Mouse (Mus musculus): Measurements from ENCODE around the gene Col4a6. TPM values are rescaled to one million over a fixed set of nuclear protein-coding genes. Genes with fewer than 3 reads are reported as not detected.

The Col4a6 gene
- polyA plus RNA-seq, 1 experiment from 2014 or later: 2.2 TPM

DNA sequence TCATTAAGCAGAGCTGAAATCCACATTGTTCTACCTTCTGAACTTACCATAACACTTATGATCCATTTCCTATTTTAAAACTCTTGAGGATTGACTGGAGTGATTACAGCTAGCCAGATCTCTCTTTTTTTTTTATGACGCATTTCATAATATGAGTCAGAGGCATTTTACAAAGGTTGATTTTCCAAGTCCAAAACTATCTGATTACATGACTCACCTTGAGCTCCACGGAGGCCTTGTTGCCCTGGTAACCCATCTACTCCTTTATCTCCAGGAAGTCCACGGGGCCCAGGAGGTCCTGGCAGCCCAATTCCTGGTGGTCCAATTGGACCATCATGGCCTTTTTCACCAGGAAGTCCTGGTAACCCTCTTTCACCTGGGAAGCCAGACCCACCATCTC lies 274.9 kb downstream of the Col4a6 start:
- Histone ChIP-seq H3K36me3 (ENCODE audit: control insufficient read depth, insufficient read depth, low read length) (no peaks in the 10 kb centered on the region), H3K9me3 (replicated peaks; ENCODE audit: control insufficient read depth, low read length, poor library complexity, severe bottlenecking) (no peaks in the 10 kb centered on the region), H3K4me3 (ENCODE audit: low read depth, low read length) (no peak overlapping the region), H3K9ac (ENCODE audit: low read depth, low read length) (no peak overlapping the region), H3K27me3 (ENCODE audit: control insufficient read depth, insufficient read depth, low read depth, low read length) (peaks cover 22% of the 10 kb centered on the region), H3K27ac (ENCODE audit: low read length) (no peak overlapping the region), H3K4me1 (ENCODE audit: control insufficient read depth, insufficient read depth, low read length) (no peaks in the 10 kb centered on the region), H3K4me2 (ENCODE audit: low read length) (no peak overlapping the region)
- no peak for ATAC-seq
- 81% methylated on average over 3 of the region's 3 CpGs for WGBS

GRCm38 (mm10) chrX:141195036-141195435 lies 278.8 kb downstream of the Col4a6 start:
- no peak overlapping the region for H3K4me2 ChIP-seq (ENCODE audit: low read length)
- H3K27ac ChIP-seq (ENCODE audit: low read length): no peak overlapping the region
- ATAC-seq: no peak
- peaks cover 31% of the 10 kb centered on the region for H3K27me3 ChIP-seq (ENCODE audit: control insufficient read depth, insufficient read depth, low read depth, low read length)
- H3K36me3 ChIP-seq (ENCODE audit: control insufficient read depth, insufficient read depth, low read length): no peaks in the 10 kb centered on the region
- no peaks in the 10 kb centered on the region for H3K9me3 ChIP-seq (replicated peaks; ENCODE audit: control insufficient read depth, low read length, poor library complexity, severe bottlenecking)
- no peaks in the 10 kb centered on the region for H3K4me1 ChIP-seq (ENCODE audit: control insufficient read depth, insufficient read depth, low read length)
- no peak overlapping the region for H3K9ac ChIP-seq (ENCODE audit: low read depth, low read length)
- H3K4me3 ChIP-seq (ENCODE audit: low read depth, low read length): no peak overlapping the region

- no peak overlapping the region for H3K27ac ChIP-seq (ENCODE audit: low read length)
- H3K27me3 ChIP-seq (ENCODE audit: control insufficient read depth, insufficient read depth, low read depth, low read length): peaks cover 7% of the 10 kb centered on the region
- no peak for ATAC-seq
- no peak overlapping the region for H3K4me3 ChIP-seq (ENCODE audit: low read depth, low read length)
- 37% methylated on average over 7 of the region's 7 CpGs for WGBS
- H3K4me2 ChIP-seq (ENCODE audit: low read length): no peak overlapping the region
- H3K4me1 ChIP-seq (ENCODE audit: control insufficient read depth, insufficient read depth, low read length): no peaks in the 10 kb centered on the region
- H3K9me3 ChIP-seq (replicated peaks; ENCODE audit: control insufficient read depth, low read length, poor library complexity, severe bottlenecking): no peaks in the 10 kb centered on the region
- H3K9ac ChIP-seq (ENCODE audit: low read depth, low read length): no peak overlapping the region
- no peaks in the 10 kb centered on the region for H3K36me3 ChIP-seq (ENCODE audit: control insufficient read depth, insufficient read depth, low read length)
These were observed 298.5 kb downstream of the Col4a6 start for GRCm38 (mm10) chrX:141175353-141175752.

GRCm38 (mm10) chrX:141165067-141165466 lies 308.8 kb downstream of the Col4a6 start:
- H3K4me3 ChIP-seq (ENCODE audit: low read depth, low read length): no peak overlapping the region
- no peaks in the 10 kb centered on the region; the same call in 1 of the 2 replicates for H3K27me3 ChIP-seq (ENCODE audit: control insufficient read depth, insufficient read depth, low read depth, low read length)
- no peak for ATAC-seq
- WGBS: 97% methylated on average over 4 of the region's 4 CpGs
- H3K9me3 ChIP-seq (replicated peaks; ENCODE audit: control insufficient read depth, low read length, poor library complexity, severe bottlenecking): no peaks in the 10 kb centered on the region
- H3K9ac ChIP-seq (ENCODE audit: low read depth, low read length): no peak overlapping the region
- H3K4me2 ChIP-seq (ENCODE audit: low read length): no peak overlapping the region
- H3K4me1 ChIP-seq (ENCODE audit: control insufficient read depth, insufficient read depth, low read length): no peaks in the 10 kb centered on the region
- H3K36me3 ChIP-seq (ENCODE audit: control insufficient read depth, insufficient read depth, low read length): no peaks in the 10 kb centered on the region
- H3K27ac ChIP-seq (ENCODE audit: low read length): no peak overlapping the region

DNA sequence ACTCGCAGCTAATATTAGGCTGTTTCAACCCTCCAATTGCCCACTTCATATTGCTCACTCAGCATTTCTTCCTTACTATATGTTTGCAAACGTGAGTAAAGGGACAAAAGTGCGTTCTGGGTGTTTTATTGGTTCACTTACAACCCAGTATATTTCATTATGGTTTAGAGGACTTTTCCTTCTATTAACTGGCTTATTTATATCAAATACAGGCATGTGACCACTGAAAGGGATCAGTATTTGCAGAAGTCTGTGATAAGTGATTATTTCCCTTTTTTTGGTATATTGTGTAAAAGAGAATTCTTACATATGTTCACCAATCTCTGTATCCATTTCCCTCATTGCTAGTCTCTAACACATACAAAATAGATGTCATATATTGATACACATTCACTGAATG lies 313.5 kb downstream of the Col4a6 start:
- Histone ChIP-seq H3K4me3 (ENCODE audit: low read depth, low read length) (no peak overlapping the region), H3K27me3 (ENCODE audit: control insufficient read depth, insufficient read depth, low read depth, low read length) (no peaks in the 10 kb centered on the region), H3K27ac (ENCODE audit: low read length) (no peak overlapping the region), H3K36me3 (ENCODE audit: control insufficient read depth, insufficient read depth, low read length) (no peaks in the 10 kb centered on the region), H3K4me2 (ENCODE audit: low read length) (no peak overlapping the region), H3K9ac (ENCODE audit: low read depth, low read length) (no peak overlapping the region), H3K9me3 (replicated peaks; ENCODE audit: control insufficient read depth, low read length, poor library complexity, severe bottlenecking) (no peaks in the 10 kb centered on the region), H3K4me1 (ENCODE audit: control insufficient read depth, insufficient read depth, low read length) (no peaks in the 10 kb centered on the region)
- 68% methylated on average over 3 of the region's 3 CpGs for WGBS
- no peak for ATAC-seq

- 32% methylated on average over 4 of the region's 4 CpGs for WGBS
- H3K4me3 ChIP-seq (ENCODE audit: low read depth, low read length): no peak overlapping the region
- no peak overlapping the region for H3K27ac ChIP-seq (ENCODE audit: low read length)
- H3K9me3 ChIP-seq (replicated peaks; ENCODE audit: control insufficient read depth, low read length, poor library complexity, severe bottlenecking): no peaks in the 10 kb centered on the region
- H3K4me2 ChIP-seq (ENCODE audit: low read length): no peak overlapping the region
- ATAC-seq: no peak
- no peaks in the 10 kb centered on the region for H3K36me3 ChIP-seq (ENCODE audit: control insufficient read depth, insufficient read depth, low read length)
- no peak overlapping the region for H3K9ac ChIP-seq (ENCODE audit: low read depth, low read length)
- H3K4me1 ChIP-seq (ENCODE audit: control insufficient read depth, insufficient read depth, low read length): no peaks in the 10 kb centered on the region
- H3K27me3 ChIP-seq (ENCODE audit: control insufficient read depth, insufficient read depth, low read depth, low read length): no peaks in the 10 kb centered on the region
These were observed 315.7 kb downstream of the Col4a6 start for GRCm38 (mm10) chrX:141158160-141158559.

DNA sequence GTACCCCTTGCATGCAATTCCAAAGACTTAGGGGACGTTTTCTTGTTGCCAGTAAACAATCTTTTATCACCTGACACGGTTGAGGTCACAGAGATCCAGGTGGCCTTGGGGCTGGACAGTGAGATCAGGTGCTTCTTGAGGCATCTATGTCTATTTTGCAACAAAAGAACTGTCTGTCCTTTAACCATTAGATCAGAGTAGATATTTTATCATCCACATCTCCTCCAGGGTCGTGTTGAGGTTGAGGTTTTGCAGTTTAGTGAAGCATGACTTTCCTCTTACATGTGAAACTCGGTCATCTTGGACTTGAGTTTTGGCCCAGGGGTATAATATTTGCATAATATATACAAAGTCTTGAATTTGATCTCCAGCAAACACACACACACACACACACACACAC lies 316.2 kb downstream of the Col4a6 start:
- ATAC-seq: no peak
- Histone ChIP-seq H3K4me1 (ENCODE audit: control insufficient read depth, insufficient read depth, low read length) (no peaks in the 10 kb centered on the region), H3K4me2 (ENCODE audit: low read length) (no peak overlapping the region), H3K9me3 (replicated peaks; ENCODE audit: control insufficient read depth, low read length, poor library complexity, severe bottlenecking) (no peaks in the 10 kb centered on the region), H3K27ac (ENCODE audit: low read length) (no peak overlapping the region), H3K9ac (ENCODE audit: low read depth, low read length) (no peak overlapping the region), H3K4me3 (ENCODE audit: low read depth, low read length) (no peak overlapping the region), H3K36me3 (ENCODE audit: control insufficient read depth, insufficient read depth, low read length) (no peaks in the 10 kb centered on the region), H3K27me3 (ENCODE audit: control insufficient read depth, insufficient read depth, low read depth, low read length) (no peaks in the 10 kb centered on the region)
- WGBS: 65% methylated on average over 4 of the region's 4 CpGs

DNA sequence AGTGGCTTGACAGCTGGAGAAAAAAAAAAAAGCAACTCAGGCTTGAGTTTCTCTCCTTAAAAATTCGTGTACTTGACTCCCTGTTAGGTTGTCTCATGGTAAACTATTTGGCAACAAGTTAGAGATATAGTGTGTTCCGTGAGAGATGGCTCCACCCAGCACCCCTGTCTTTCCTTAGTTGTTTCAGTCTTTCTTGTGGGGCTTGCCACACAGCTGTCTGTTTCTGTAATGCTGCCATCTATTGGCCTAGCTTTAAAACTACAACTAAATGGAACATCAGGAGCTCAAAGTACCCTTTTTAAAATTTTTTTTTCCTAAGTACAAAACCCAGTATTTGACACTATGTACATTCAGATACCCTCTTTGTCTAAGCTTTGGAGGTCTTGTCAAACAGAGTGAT lies 317.2 kb downstream of the Col4a6 start:
- H3K4me2 ChIP-seq (ENCODE audit: low read length): no peak overlapping the region
- no peak overlapping the region for H3K27ac ChIP-seq (ENCODE audit: low read length)
- H3K36me3 ChIP-seq (ENCODE audit: control insufficient read depth, insufficient read depth, low read length): no peaks in the 10 kb centered on the region
- H3K4me3 ChIP-seq (ENCODE audit: low read depth, low read length): no peak overlapping the region
- no peaks in the 10 kb centered on the region; the same call in 1 of the 2 replicates for H3K27me3 ChIP-seq (ENCODE audit: control insufficient read depth, insufficient read depth, low read depth, low read length)
- WGBS: 10% methylated on average over 2 of the region's 2 CpGs
- no peaks in the 10 kb centered on the region for H3K4me1 ChIP-seq (ENCODE audit: control insufficient read depth, insufficient read depth, low read length)
- no peak overlapping the region for H3K9ac ChIP-seq (ENCODE audit: low read depth, low read length)
- no peak for ATAC-seq
- H3K9me3 ChIP-seq (replicated peaks; ENCODE audit: control insufficient read depth, low read length, poor library complexity, severe bottlenecking): no peaks in the 10 kb centered on the region

GRCm38 (mm10) chrX:141151182-141151581 lies 322.7 kb downstream of the Col4a6 start:
- H3K27me3 ChIP-seq (ENCODE audit: control insufficient read depth, insufficient read depth, low read depth, low read length): no peaks in the 10 kb centered on the region; the same call in 1 of the 2 replicates
- no peak for ATAC-seq

GRCm38 (mm10) chrX:141150290-141150689 lies 323.6 kb downstream of the Col4a6 start:
- no peaks in the 10 kb centered on the region; the same call in 1 of the 2 replicates for H3K27me3 ChIP-seq (ENCODE audit: control insufficient read depth, insufficient read depth, low read depth, low read length)
- no peak for ATAC-seq
- H3K4me3 ChIP-seq (ENCODE audit: low read depth, low read length): no peak overlapping the region
- H3K9ac ChIP-seq (ENCODE audit: low read depth, low read length): no peak overlapping the region
- H3K4me1 ChIP-seq (ENCODE audit: control insufficient read depth, insufficient read depth, low read length): no peaks in the 10 kb centered on the region
- H3K9me3 ChIP-seq (replicated peaks; ENCODE audit: control insufficient read depth, low read length, poor library complexity, severe bottlenecking): no peaks in the 10 kb centered on the region
- no peak overlapping the region for H3K4me2 ChIP-seq (ENCODE audit: low read length)
- H3K36me3 ChIP-seq (ENCODE audit: control insufficient read depth, insufficient read depth, low read length): no peaks in the 10 kb centered on the region
- no peak overlapping the region for H3K27ac ChIP-seq (ENCODE audit: low read length)

More at GRCm38 (mm10) chrX:141151182-141151581, 322.7 kb downstream of the Col4a6 start:
- H3K4me2 ChIP-seq (ENCODE audit: low read length): no peak overlapping the region
- no peak overlapping the region for H3K27ac ChIP-seq (ENCODE audit: low read length)
- H3K4me3 ChIP-seq (ENCODE audit: low read depth, low read length): no peak overlapping the region
- no peak overlapping the region for H3K9ac ChIP-seq (ENCODE audit: low read depth, low read length)
- H3K36me3 ChIP-seq (ENCODE audit: control insufficient read depth, insufficient read depth, low read length): no peaks in the 10 kb centered on the region
- H3K9me3 ChIP-seq (replicated peaks; ENCODE audit: control insufficient read depth, low read length, poor library complexity, severe bottlenecking): no peaks in the 10 kb centered on the region
- H3K4me1 ChIP-seq (ENCODE audit: control insufficient read depth, insufficient read depth, low read length): no peaks in the 10 kb centered on the region
